Mouse (Mus musculus): ENCODE measurements at regions not wholly inside any gene's neighbourhood (a gene's known extent, or its start where the extent isn't known, plus 50 kb on each side); places are given as distances from the start of the nearest gene placed in this dataset.

DNA sequence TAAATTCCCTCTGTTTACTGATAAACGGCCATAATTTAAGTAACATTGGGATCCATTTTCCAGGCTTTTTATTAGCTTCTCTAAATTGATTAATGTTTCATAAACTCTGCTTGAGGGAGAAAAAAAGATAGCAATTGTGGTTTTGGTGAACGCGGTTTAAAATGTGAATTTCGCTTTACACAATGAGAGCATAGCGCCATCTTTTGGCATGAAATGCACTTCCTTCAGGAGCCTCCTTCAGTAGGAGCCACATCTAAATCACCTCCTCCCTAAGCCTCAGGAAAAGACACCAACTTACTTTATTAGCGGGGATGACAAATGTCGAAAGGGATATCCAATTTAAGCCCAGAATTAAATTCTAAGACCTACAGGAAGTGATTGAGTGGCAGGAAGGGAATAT is 309.1 kb downstream of the Trib2 start:
- peak; percentile 52 for TF ChIP-seq CTCF (IDR thresholded peaks at IDR 0.05; ENCODE audit: low read depth)
- TF ChIP-seq EP300 (IDR thresholded peaks at IDR 0.05; ENCODE audit: low read depth), result no peak
